Mouse (Mus musculus) liver, postnatal 0 days (tissue): ENCODE data around the gene Trpm6.
"Not testable (repeated sequence)": the region's sequence is repeated elsewhere in the genome, so short reads cannot be mapped to it uniquely, and the experiment has no call there.

ENCODE experiments used
- CTCF ChIP-seq: sonication (generic); IDR thresholded peaks from 2 replicates; pipeline ENCODE4 v1.5.1; 2016; ENCODE audit warnings: antibody characterized with exemption, low read depth
- EP300 ChIP-seq: IDR thresholded peaks from 2 replicates; pipeline ENCODE4 v1.6.1; 2016; ENCODE audit warnings: antibody characterized with exemption, low read depth, mild to moderate bottlenecking

- not testable (repeated sequence) for TF ChIP-seq EP300, CTCF
These were observed 36.4 kb upstream of the Trpm6 start for GRCm38 (mm10) chr19:18713357-18713756.
